ENCODE assay signal across 8 mouse cellular contexts in genomic region chr4:120148291-120149141, GRCm38 (mm10). TPM values are rescaled to one million over a fixed set of nuclear protein-coding genes. Genes with fewer than 3 reads are reported as not detected.
DNase-seq lines count a peak whose midpoint lies in the region; ATAC-seq and TF ChIP-seq lines count a peak whose summit lies in the region.

No protein-coding gene starts in this region.

- no peak overlapping the region for H3K9ac ChIP-seq in ES-Bruce4 (ENCODE audit: low read depth, poor library complexity, severe bottlenecking)
- peak overlapping the region; percentile 51 for H3K9ac ChIP-seq in lung, embryonic 16.5 days (ENCODE audit: low read length)

- peak overlapping the region; percentile 24 for H3K4me3 ChIP-seq in ES-Bruce4 (ENCODE audit: low read depth, low read length)
- H3K4me3 ChIP-seq in brown adipose tissue, adult 24 weeks (ENCODE audit: insufficient read depth, low read depth, low read length) = 0 out of 2 replicates have a peak overlapping the region, but pooled peaks have one; percentile 2
- H3K4me3 ChIP-seq in hindbrain, embryonic 10.5 days = peak overlapping the region; percentile 46
- peak overlapping the region; percentile 20 for H3K4me3 ChIP-seq in lung, embryonic 16.5 days (ENCODE audit: low read length)

- no peak for TF ChIP-seq EP300 in ES-Bruce4 (IDR thresholded peaks at IDR 0.05; ENCODE audit: insufficient read depth, low read depth, low read length)

- WGBS in hindbrain, embryonic 10.5 days = 6% methylated on average over 45 of the region's 45 CpGs
- WGBS in lung, embryonic 16.5 days = 5% methylated on average over 45 of the region's 45 CpGs

- ATAC-seq in lung, embryonic 16.5 days (ENCODE audit: low read depth) = peak; percentile 89

- no peaks in the 10 kb centered on the region for H3K9me3 ChIP-seq in ES-Bruce4 (replicated peaks; ENCODE audit: control insufficient read depth, insufficient read depth, low read length, poor library complexity, severe bottlenecking)
- no peaks in the 10 kb centered on the region for H3K9me3 ChIP-seq in hindbrain, embryonic 10.5 days
- no peaks in the 10 kb centered on the region for H3K9me3 ChIP-seq in lung, embryonic 16.5 days (ENCODE audit: control insufficient read depth, low read length)

- H3K4me2 ChIP-seq in lung, embryonic 16.5 days (ENCODE audit: low read depth, low read length) = peak overlapping the region; percentile 51

- H3K4me1 ChIP-seq in ES-Bruce4 (ENCODE audit: control insufficient read depth, insufficient read depth, low read length) = peaks cover 3% of the 10 kb centered on the region
- no peaks in the 10 kb centered on the region for H3K4me1 ChIP-seq in brown adipose tissue, adult 24 weeks (ENCODE audit: control insufficient read depth, insufficient read depth, insufficient read length, low read length)
- peaks cover 11% of the 10 kb centered on the region for H3K4me1 ChIP-seq in hindbrain, embryonic 10.5 days (replicated peaks)
- peaks cover 27% of the 10 kb centered on the region for H3K4me1 ChIP-seq in lung, embryonic 16.5 days (replicated peaks; ENCODE audit: control insufficient read depth, insufficient read depth, low read length)

- H3K27ac ChIP-seq in ES-Bruce4 (ENCODE audit: insufficient read depth, low read length) = no peak overlapping the region
- H3K27ac ChIP-seq in brown adipose tissue, adult 24 weeks (replicated peaks; ENCODE audit: low read depth, low read length) = no peak overlapping the region
- H3K27ac ChIP-seq in hindbrain, embryonic 10.5 days = peak overlapping the region; percentile 89
- H3K27ac ChIP-seq in lung, embryonic 16.5 days (ENCODE audit: low read length) = peak overlapping the region; percentile 60; the same call in 1 of the 2 replicates

- no peak for TF ChIP-seq CTCF in ES-Bruce4 (IDR thresholded peaks at IDR 0.05; ENCODE audit: low read depth, low read length)

- no peaks in the 10 kb centered on the region for H3K27me3 ChIP-seq in ES-Bruce4 (ENCODE audit: control insufficient read depth, insufficient read depth, low read length, poor library complexity, severe bottlenecking)
- H3K27me3 ChIP-seq in hindbrain, embryonic 10.5 days (ENCODE audit: insufficient read depth, poor library complexity, severe bottlenecking) = peaks cover 39% of the 10 kb centered on the region
- no peaks in the 10 kb centered on the region for H3K27me3 ChIP-seq in lung, embryonic 16.5 days (ENCODE audit: control insufficient read depth, insufficient read depth, low read depth, low read length)

- peak; percentile 65 to 66 for DNase-seq in frontal cortex, postnatal 10 days (ENCODE audit: low spot score in 2 of 2)
- DNase-seq in hindbrain, embryonic 10.5 days (ENCODE audit: low spot score) = peak; percentile 79
- DNase-seq in layer of hippocampus, postnatal 10 days (ENCODE audit: low spot score in 2 of 2) = peak; percentile 66 to 71
- peak; percentile 91 for DNase-seq in retina, postnatal 1 day
- DNase-seq in urinary bladder, postnatal 36 days (ENCODE audit: low spot score in 2 of 2) = peak; percentile 81 to 86

- TF ChIP-seq POLR2A in ES-Bruce4 (IDR thresholded peaks at IDR 0.05; ENCODE audit: insufficient read depth, low read length) = no peak

- no peaks in the 10 kb centered on the region for H3K36me3 ChIP-seq in ES-Bruce4 (ENCODE audit: control insufficient read depth, insufficient read depth, low read length, poor library complexity, severe bottlenecking)
- no peaks in the 10 kb centered on the region for H3K36me3 ChIP-seq in hindbrain, embryonic 10.5 days
- H3K36me3 ChIP-seq in lung, embryonic 16.5 days (ENCODE audit: control insufficient read depth, insufficient read depth, low read length) = no peaks in the 10 kb centered on the region

RNA-seq across cellular contexts. Expression of gene Edn2, which starts 12.5 kb away (rescaled TPM):
- polyA plus RNA-seq in ES-Bruce4 (2011; ENCODE audit: insufficient read depth, insufficient read length, low read depth, missing spikeins) = 0.42 TPM in 1 of 2 replicates, not detected in the other
- not detected in 2 replicates for polyA plus RNA-seq in brown adipose tissue, adult 24 weeks (2012; ENCODE audit: insufficient read depth, insufficient read length, missing spikeins)
- 0.10 TPM in 1 of 2 replicates, not detected in the other for polyA plus RNA-seq in hindbrain, embryonic 10.5 days (2016; fragmentation: Nextera tagmentation; extraction: Ambion mirVana)
- not detected for total RNA-seq in layer of hippocampus, postnatal 10 days (2021)
- 0.74 and 0.85 TPM in 2 replicates for polyA plus RNA-seq in lung, embryonic 16.5 days (2015; fragmentation: Nextera tagmentation; extraction: Ambion mirVana)

Comparison
In these comparisons a context has a peak if more than half of its experiments do, and no peak if none do; other contexts are left out.
1. H3K27ac ChIP-seq: peak in hindbrain, embryonic 10.5 days (single experiment) and lung, embryonic 16.5 days (single experiment); none in ES-Bruce4 (single experiment) and brown adipose tissue, adult 24 weeks (single experiment).
2. Peak in every context shown above with its lines, with median percentiles within 50 percentile points of each other: H3K4me3 ChIP-seq and DNase-seq.